Mouse (Mus musculus) brain, embryonic 14.5 days (tissue): ENCODE results near the gene 1810010D01Rik.

Experiments used
- CTCF ChIP-seq: fragments of 200-500 bp; IDR thresholded peaks from 2 replicates; pipeline ENCODE4 v1.5.1; 2012; ENCODE audit warnings: inconsistent platforms, mild to moderate bottlenecking, moderate library complexity, borderline replicate concordance; ENCODE audit not compliant: insufficient read depth, insufficient read length; ENCODE audit errors: extremely low read depth
- POLR2A ChIP-seq: fragments of 200-500 bp; IDR thresholded peaks from 2 replicates; pipeline ENCODE4 v1.6.1; 2012; ENCODE audit warnings: mild to moderate bottlenecking, inconsistent platforms, borderline replicate concordance; ENCODE audit not compliant: poor library complexity, insufficient read depth, insufficient read length, severe bottlenecking; ENCODE audit errors: extremely low read depth

- no peak for TF ChIP-seq POLR2A
- no peak for TF ChIP-seq CTCF
Observed at GRCm38 (mm10) chr7:145231659-145232058, 23.7 kb upstream of the 1810010D01Rik start.
